Mouse (Mus musculus): Measurements from ENCODE around the gene Ces2b. TPM values are rescaled to one million over a fixed set of nuclear protein-coding genes. Genes with fewer than 3 reads are reported as not detected.
"Not testable (repeated sequence)": the region's sequence is repeated elsewhere in the genome, so short reads cannot be mapped to it uniquely, and the experiment has no call there.

The Ces2b gene
- polyA plus RNA-seq, 1 experiment from 2014 or later, result 23.2 TPM

GRCm38 (mm10) chr8:104847741-104848462 is 16.5 kb downstream of the Ces2b start:
- DNase-seq (ENCODE audit: low spot score) (no peak), ATAC-seq (ENCODE audit: low FRiP score, low TSS enrichment) (peak; percentile 23; the same call in 1 of the 2 replicates)
- Histone ChIP-seq H3K9me3 (ENCODE audit: control insufficient read depth, low read length) (no peaks in the 10 kb centered on the region), H3K4me3 (ENCODE audit: low read depth, low read length) (no peak overlapping the region), H3K9ac (ENCODE audit: low read length) (no peak overlapping the region), H3K27me3 (ENCODE audit: control insufficient read depth, insufficient read depth, low read length) (no peaks in the 10 kb centered on the region), H3K4me2 (replicated peaks; ENCODE audit: low read depth) (no peak overlapping the region), H3K36me3 (ENCODE audit: control insufficient read depth, insufficient read depth, low read length) (no peaks in the 10 kb centered on the region), H3K27ac (replicated peaks) (no peak overlapping the region), H3K4me1 (replicated peaks; ENCODE audit: control insufficient read depth, insufficient read depth) (no peaks in the 10 kb centered on the region)
- TF ChIP-seq EP300 (optimal IDR thresholded peaks at IDR 0.05), result no peak
- TF ChIP-seq CTCF (IDR thresholded peaks at IDR 0.05; ENCODE audit: low read depth), result no peak
- 76% methylated on average over 4 of the region's 4 CpGs for WGBS

GRCm38 (mm10) chr8:104866844-104867531 is 35.6 kb downstream of the Ces2b start:
- H3K27me3 ChIP-seq (ENCODE audit: control insufficient read depth, insufficient read depth, low read length); DNase-seq (ENCODE audit: low spot score); H3K9me3 ChIP-seq (ENCODE audit: control insufficient read depth, low read length); H3K4me1 ChIP-seq (replicated peaks; ENCODE audit: control insufficient read depth, insufficient read depth); H3K4me3 ChIP-seq (ENCODE audit: low read depth, low read length); H3K4me2 ChIP-seq (replicated peaks; ENCODE audit: low read depth); H3K27ac ChIP-seq (replicated peaks); H3K9ac ChIP-seq (ENCODE audit: low read length); H3K36me3 ChIP-seq (ENCODE audit: control insufficient read depth, insufficient read depth, low read length): not testable (repeated sequence)
- WGBS, result no CpG with 5 or more reads among the region's 4 CpGs
- peak; percentile 94 for ATAC-seq (ENCODE audit: low FRiP score, low TSS enrichment)

- not testable (repeated sequence) for H3K27ac ChIP-seq (replicated peaks); H3K4me2 ChIP-seq (replicated peaks; ENCODE audit: low read depth); H3K4me1 ChIP-seq (replicated peaks; ENCODE audit: control insufficient read depth, insufficient read depth); H3K36me3 ChIP-seq (ENCODE audit: control insufficient read depth, insufficient read depth, low read length); H3K27me3 ChIP-seq (ENCODE audit: control insufficient read depth, insufficient read depth, low read length); DNase-seq (ENCODE audit: low spot score); H3K9me3 ChIP-seq (ENCODE audit: control insufficient read depth, low read length); H3K4me3 ChIP-seq (ENCODE audit: low read depth, low read length); H3K9ac ChIP-seq (ENCODE audit: low read length)
- WGBS, result no CpG with 5 or more reads among the region's 2 CpGs
- peak; percentile 68 for ATAC-seq (ENCODE audit: low FRiP score, low TSS enrichment)
Measured at GRCm38 (mm10) chr8:104868876-104869275, 37.5 kb downstream of the Ces2b start.

- no CpG with 5 or more reads among the region's 4 CpGs for WGBS
- not testable (repeated sequence) for H3K4me2 ChIP-seq (replicated peaks; ENCODE audit: low read depth); H3K27me3 ChIP-seq (ENCODE audit: control insufficient read depth, insufficient read depth, low read length); H3K9ac ChIP-seq (ENCODE audit: low read length); DNase-seq (ENCODE audit: low spot score); H3K9me3 ChIP-seq (ENCODE audit: control insufficient read depth, low read length); H3K4me1 ChIP-seq (replicated peaks; ENCODE audit: control insufficient read depth, insufficient read depth); H3K4me3 ChIP-seq (ENCODE audit: low read depth, low read length); H3K36me3 ChIP-seq (ENCODE audit: control insufficient read depth, insufficient read depth, low read length); H3K27ac ChIP-seq (replicated peaks)
- peak; percentile 95 for ATAC-seq (ENCODE audit: low FRiP score, low TSS enrichment)
Measured at GRCm38 (mm10) chr8:104886223-104886926, 55.0 kb downstream of the Ces2b start.

Other genes with a start within 250 kb of the Ces2b start
- 5.5 and 6.2 TPM in 2 replicates for gene Pdp2, start 240.1 kb upstream of the Ces2b start, polyA plus RNA-seq (2015; fragmentation: Nextera tagmentation; extraction: Ambion mirVana)
- gene Cdh16, start 207.2 kb upstream of the Ces2b start, polyA plus RNA-seq (2015; fragmentation: Nextera tagmentation; extraction: Ambion mirVana), result 0.30 TPM in 2 replicates
- gene Rrad, start 200.2 kb upstream of the Ces2b start, polyA plus RNA-seq (2015; fragmentation: Nextera tagmentation; extraction: Ambion mirVana), result 10.3 and 12.8 TPM in 2 replicates
- gene Ciao2b, start 189.6 kb upstream of the Ces2b start, polyA plus RNA-seq (2015; fragmentation: Nextera tagmentation; extraction: Ambion mirVana), result 71.2 and 76.1 TPM in 2 replicates
- gene Ces2a, start 97.6 kb upstream of the Ces2b start, polyA plus RNA-seq (2015; fragmentation: Nextera tagmentation; extraction: Ambion mirVana), result 1.4 and 2.0 TPM in 2 replicates
- 112 and 113 TPM in 2 replicates for gene Ces2c, start 15.5 kb downstream of the Ces2b start, polyA plus RNA-seq (2015; fragmentation: Nextera tagmentation; extraction: Ambion mirVana)
- gene Ces2e, start 94.7 kb downstream of the Ces2b start, polyA plus RNA-seq (2015; fragmentation: Nextera tagmentation; extraction: Ambion mirVana), result 2.4 and 2.6 TPM in 2 replicates
- gene Ces2f, start 115.8 kb downstream of the Ces2b start, polyA plus RNA-seq (2015; fragmentation: Nextera tagmentation; extraction: Ambion mirVana), result 2.6 and 3.3 TPM in 2 replicates
- gene Ces2g, start 130.1 kb downstream of the Ces2b start, polyA plus RNA-seq (2015; fragmentation: Nextera tagmentation; extraction: Ambion mirVana), result 27.0 and 33.5 TPM in 2 replicates
- not detected in 2 replicates for gene Ces2h, start 169.3 kb downstream of the Ces2b start, polyA plus RNA-seq (2015; fragmentation: Nextera tagmentation; extraction: Ambion mirVana)
- gene Ces3a, start 217.0 kb downstream of the Ces2b start, polyA plus RNA-seq (2015; fragmentation: Nextera tagmentation; extraction: Ambion mirVana), result 0.96 and 1.3 TPM in 2 replicates

Measured in stomach, postnatal 0 days (tissue).